ENCODE assay signal across 15 mouse cellular contexts in the genomic region with DNA sequence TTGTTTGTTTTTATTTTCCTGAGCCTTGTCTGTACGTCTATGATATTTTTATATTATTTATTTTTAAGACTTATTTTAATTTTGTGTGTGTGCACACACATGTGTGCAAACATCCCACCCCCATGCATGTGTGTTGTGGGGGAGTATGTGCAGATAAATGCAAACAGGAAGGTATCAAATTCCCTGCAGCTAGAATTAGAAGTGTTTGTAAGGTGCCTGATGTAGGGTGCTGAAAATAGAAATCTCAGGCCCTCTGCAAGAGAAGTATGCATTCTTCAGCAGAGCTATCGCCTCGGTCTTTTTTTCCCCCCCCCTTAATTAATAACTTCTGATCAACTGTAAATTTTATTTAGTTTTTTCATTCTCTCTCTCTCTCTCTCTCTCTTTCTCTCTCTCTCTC.
"Had no signal": no experiment of that assay in that cellular context is flagged by ENCODE, and none has a peak within 500 bp of the region (broad histone marks: within the 10 kb centered on the region; RNA-seq: fewer than 3 reads in every experiment).

No protein-coding gene starts in this region.

- H3K27me3 ChIP-seq: kidney, embryonic 15.5 days; limb, embryonic 15.5 days; liver, embryonic 12.5 days; neural tube, embryonic 12.5 days had no signal

- H3K4me2 ChIP-seq: kidney, embryonic 15.5 days; limb, embryonic 15.5 days; liver, embryonic 12.5 days; lung, embryonic 14.5 days; neural tube, embryonic 12.5 days had no signal

- H3K9ac ChIP-seq: kidney, embryonic 15.5 days; limb, embryonic 15.5 days; liver, embryonic 12.5 days; lung, embryonic 14.5 days; neural tube, embryonic 12.5 days had no signal

- ATAC-seq: liver, embryonic 12.5 days had no signal

- H3K4me3 ChIP-seq: kidney, embryonic 15.5 days; limb, embryonic 15.5 days; liver, embryonic 12.5 days; midbrain, embryonic 10.5 days; myocyte; neural tube, embryonic 12.5 days had no signal

- DNase-seq: kidney, postnatal 14 days; left cerebral cortex, postnatal 4 days; lung, embryonic 14.5 days; lung, postnatal 10 days; lung, postnatal 4 days; midbrain, embryonic 14.5 days; spleen, adult 18-20 months; thymus, adult 18-20 months; thymus, postnatal 14 days had no signal

- H3K9me3 ChIP-seq: kidney, embryonic 15.5 days; limb, embryonic 15.5 days; liver, embryonic 12.5 days; midbrain, embryonic 10.5 days; neural tube, embryonic 12.5 days had no signal

- H3K4me1 ChIP-seq: midbrain, embryonic 10.5 days; neural tube, embryonic 12.5 days had no signal

- H3K27ac ChIP-seq: kidney, embryonic 15.5 days; limb, embryonic 15.5 days; liver, embryonic 12.5 days; midbrain, embryonic 10.5 days; neural tube, embryonic 12.5 days had no signal
